Mouse (Mus musculus): ENCODE measurements around the gene Jam2. TPM values are rescaled to one million over a fixed set of nuclear protein-coding genes. Genes with fewer than 3 reads are reported as not detected.
A peak's percentile ranks its signal among the peaks of the same experiment; 100 is the strongest.

Gene Jam2
- 4.5 and 5.2 TPM in 2 replicates for polyA plus RNA-seq (2015; fragmentation: Nextera tagmentation; extraction: Ambion mirVana)

GRCm38 (mm10) chr16:84774003-84774703 lies at the start of gene Jam2:
Gene Jam2, plus strand, starts transcription at chr16:84774123.
- peaks cover 9% of the 10 kb centered on the region for H3K4me1 ChIP-seq (ENCODE audit: insufficient read depth, low read length)
- peaks cover 11% of the 10 kb centered on the region for H3K27me3 ChIP-seq (ENCODE audit: insufficient read depth, low read length)
- WGBS = under 1% methylated on average over 43 of the region's 43 CpGs
- H3K27ac ChIP-seq (ENCODE audit: low read length) = no peak within 1 kb of the TSS
- peak within 1 kb of the TSS; percentile 61 for H3K4me3 ChIP-seq (ENCODE audit: low read length)
- H3K9ac ChIP-seq (replicated peaks; ENCODE audit: low read length) = peak within 1 kb of the TSS; percentile 64
- peak within 1 kb of the TSS; percentile 88 for H3K4me2 ChIP-seq (replicated peaks; ENCODE audit: low read depth, low read length)
- peak; percentile 91 for ATAC-seq (ENCODE audit: low FRiP score, low TSS enrichment)
- H3K36me3 ChIP-seq (ENCODE audit: insufficient read depth, low read length) = no peaks in the 10 kb centered on the region
- H3K9me3 ChIP-seq (ENCODE audit: low read length) = 0 out of 2 replicates have a peak, but pooled peaks cover under 1% of the 10 kb centered on the region

GRCm38 (mm10) chr16:84734806-84735165 lies 39.1 kb upstream of the Jam2 start:
- Histone ChIP-seq H3K27me3 (ENCODE audit: insufficient read depth, low read length) (no peaks in the 10 kb centered on the region), H3K4me1 (ENCODE audit: insufficient read depth, low read length) (peaks cover 6% of the 10 kb centered on the region), H3K9me3 (ENCODE audit: low read length) (no peaks in the 10 kb centered on the region), H3K36me3 (ENCODE audit: insufficient read depth, low read length) (peaks cover 23% of the 10 kb centered on the region), H3K4me3 (ENCODE audit: low read length) (peak overlapping the region; percentile 90), H3K4me2 (replicated peaks; ENCODE audit: low read depth, low read length) (peak overlapping the region; percentile 73), H3K9ac (replicated peaks; ENCODE audit: low read length) (peak overlapping the region; percentile 84), H3K27ac (ENCODE audit: low read length) (no peak overlapping the region)
- WGBS = under 1% methylated on average over 15 of the region's 15 CpGs
- peak; percentile 57; the same call in 1 of the 2 replicates for ATAC-seq (ENCODE audit: low FRiP score, low TSS enrichment)

GRCm38 (mm10) chr16:84735166-84736105 lies 38.5 kb upstream of the Jam2 start, which contains the start of gene Mrpl39:
Gene Mrpl39, minus strand, starts transcription at chr16:84735742.
- Histone ChIP-seq H3K4me3 (ENCODE audit: low read length) (peak within 1 kb of the TSS; percentile 90), H3K27me3 (ENCODE audit: insufficient read depth, low read length) (no peaks in the 10 kb centered on the region), H3K9ac (replicated peaks; ENCODE audit: low read length) (peak within 1 kb of the TSS; percentile 84), H3K4me1 (ENCODE audit: insufficient read depth, low read length) (peaks cover 6% of the 10 kb centered on the region), H3K4me2 (replicated peaks; ENCODE audit: low read depth, low read length) (peak within 1 kb of the TSS; percentile 73), H3K9me3 (ENCODE audit: low read length) (no peaks in the 10 kb centered on the region), H3K36me3 (ENCODE audit: insufficient read depth, low read length) (peaks cover 16% of the 10 kb centered on the region), H3K27ac (ENCODE audit: low read length) (peak within 1 kb of the TSS; percentile 51; the same call in 1 of the 2 replicates)
- WGBS = under 1% methylated on average over 66 of the region's 66 CpGs
- peak; percentile 100 for ATAC-seq (ENCODE audit: low FRiP score, low TSS enrichment)

- Histone ChIP-seq H3K27me3 (ENCODE audit: insufficient read depth, low read length) (no peaks in the 10 kb centered on the region), H3K36me3 (ENCODE audit: insufficient read depth, low read length) (0 out of 2 replicates have a peak, but pooled peaks cover 2% of the 10 kb centered on the region), H3K27ac (ENCODE audit: low read length) (no peak overlapping the region), H3K4me1 (ENCODE audit: insufficient read depth, low read length) (peaks cover 6% of the 10 kb centered on the region), H3K4me2 (replicated peaks; ENCODE audit: low read depth, low read length) (no peak overlapping the region), H3K4me3 (ENCODE audit: low read length) (no peak overlapping the region), H3K9ac (replicated peaks; ENCODE audit: low read length) (no peak overlapping the region), H3K9me3 (ENCODE audit: low read length) (no peaks in the 10 kb centered on the region)
- WGBS = 74% methylated on average over 3 of the region's 3 CpGs
- no peak for ATAC-seq (ENCODE audit: low FRiP score, low TSS enrichment)
These were observed 36.6 kb upstream of the Jam2 start for GRCm38 (mm10) chr16:84737358-84737757.

- Histone ChIP-seq H3K4me1 (ENCODE audit: insufficient read depth, low read length) (no peaks in the 10 kb centered on the region), H3K9me3 (ENCODE audit: low read length) (no peaks in the 10 kb centered on the region), H3K36me3 (ENCODE audit: insufficient read depth, low read length) (no peaks in the 10 kb centered on the region), H3K4me3 (ENCODE audit: low read length) (no peak overlapping the region), H3K27ac (ENCODE audit: low read length) (no peak overlapping the region), H3K4me2 (replicated peaks; ENCODE audit: low read depth, low read length) (no peak overlapping the region), H3K27me3 (ENCODE audit: insufficient read depth, low read length) (no peaks in the 10 kb centered on the region), H3K9ac (replicated peaks; ENCODE audit: low read length) (no peak overlapping the region)
- 64% methylated on average over 10 of the region's 10 CpGs for WGBS
- ATAC-seq (ENCODE audit: low FRiP score, low TSS enrichment) = no peak
These were observed 29.0 kb upstream of the Jam2 start for GRCm38 (mm10) chr16:84744703-84745490.

- Histone ChIP-seq H3K4me1 (ENCODE audit: insufficient read depth, low read length) (no peaks in the 10 kb centered on the region), H3K27me3 (ENCODE audit: insufficient read depth, low read length) (no peaks in the 10 kb centered on the region), H3K9ac (replicated peaks; ENCODE audit: low read length) (no peak overlapping the region), H3K9me3 (ENCODE audit: low read length) (no peaks in the 10 kb centered on the region), H3K27ac (ENCODE audit: low read length) (no peak overlapping the region), H3K4me2 (replicated peaks; ENCODE audit: low read depth, low read length) (no peak overlapping the region), H3K4me3 (ENCODE audit: low read length) (no peak overlapping the region), H3K36me3 (ENCODE audit: insufficient read depth, low read length) (no peaks in the 10 kb centered on the region)
- WGBS = 70% methylated on average over 6 of the region's 6 CpGs
- no peak for ATAC-seq (ENCODE audit: low FRiP score, low TSS enrichment)
These were observed 28.1 kb upstream of the Jam2 start for GRCm38 (mm10) chr16:84745721-84746306.

- 81% methylated on average over 8 of the region's 8 CpGs for WGBS
- ATAC-seq (ENCODE audit: low FRiP score, low TSS enrichment) = no peak
- Histone ChIP-seq H3K27ac (ENCODE audit: low read length) (no peak overlapping the region), H3K9ac (replicated peaks; ENCODE audit: low read length) (no peak overlapping the region), H3K4me1 (ENCODE audit: insufficient read depth, low read length) (peaks cover under 1% of the 10 kb centered on the region; the same call in 1 of the 2 replicates), H3K4me2 (replicated peaks; ENCODE audit: low read depth, low read length) (no peak overlapping the region), H3K36me3 (ENCODE audit: insufficient read depth, low read length) (no peaks in the 10 kb centered on the region), H3K4me3 (ENCODE audit: low read length) (no peak overlapping the region), H3K27me3 (ENCODE audit: insufficient read depth, low read length) (no peaks in the 10 kb centered on the region), H3K9me3 (ENCODE audit: low read length) (no peaks in the 10 kb centered on the region)
These were observed 6.0 kb upstream of the Jam2 start for GRCm38 (mm10) chr16:84767956-84768355.

- Histone ChIP-seq H3K9ac (replicated peaks; ENCODE audit: low read length) (no peak overlapping the region), H3K4me2 (replicated peaks; ENCODE audit: low read depth, low read length) (no peak overlapping the region), H3K4me1 (ENCODE audit: insufficient read depth, low read length) (peaks cover 9% of the 10 kb centered on the region), H3K4me3 (ENCODE audit: low read length) (no peak overlapping the region), H3K27ac (ENCODE audit: low read length) (no peak overlapping the region), H3K27me3 (ENCODE audit: insufficient read depth, low read length) (no peaks in the 10 kb centered on the region), H3K9me3 (ENCODE audit: low read length) (no peaks in the 10 kb centered on the region), H3K36me3 (ENCODE audit: insufficient read depth, low read length) (no peaks in the 10 kb centered on the region)
- no peak for ATAC-seq (ENCODE audit: low FRiP score, low TSS enrichment)
- WGBS = 60% methylated on average over 4 of the region's 4 CpGs
These were observed 4.7 kb upstream of the Jam2 start for GRCm38 (mm10) chr16:84769182-84769581.
